Mouse (Mus musculus) kidney, adult 18-20 months (tissue): ENCODE data around the gene Cxcr2.
A peak's percentile ranks its signal among the peaks of the same experiment; 100 is the strongest.

Source experiments
- DNase-seq: peaks from one replicate; pipeline ENCODE4 v3.0.0; 2021

Gene Cxcr2

DNA sequence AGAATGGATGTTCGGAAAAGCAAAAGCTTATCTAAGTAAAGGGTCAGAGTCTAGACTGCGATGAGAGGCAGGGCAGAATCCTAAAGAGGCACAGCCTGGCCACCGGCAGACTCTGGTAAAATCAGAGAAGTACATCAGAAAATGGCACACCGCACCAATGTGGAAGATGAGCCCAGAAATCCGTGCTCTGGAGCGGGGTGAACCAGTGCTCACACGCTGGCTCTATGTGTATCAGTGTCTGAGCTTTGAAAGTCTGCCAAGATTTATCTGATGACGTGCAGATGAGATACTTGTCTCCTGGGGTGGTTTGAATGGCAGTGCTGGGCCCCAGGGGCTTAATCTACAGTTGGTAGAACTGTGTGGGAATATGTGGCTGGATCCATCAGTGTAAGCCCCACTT is 45.3 kb downstream of the Cxcr2 start:
- DNase-seq, result no peak

DNA sequence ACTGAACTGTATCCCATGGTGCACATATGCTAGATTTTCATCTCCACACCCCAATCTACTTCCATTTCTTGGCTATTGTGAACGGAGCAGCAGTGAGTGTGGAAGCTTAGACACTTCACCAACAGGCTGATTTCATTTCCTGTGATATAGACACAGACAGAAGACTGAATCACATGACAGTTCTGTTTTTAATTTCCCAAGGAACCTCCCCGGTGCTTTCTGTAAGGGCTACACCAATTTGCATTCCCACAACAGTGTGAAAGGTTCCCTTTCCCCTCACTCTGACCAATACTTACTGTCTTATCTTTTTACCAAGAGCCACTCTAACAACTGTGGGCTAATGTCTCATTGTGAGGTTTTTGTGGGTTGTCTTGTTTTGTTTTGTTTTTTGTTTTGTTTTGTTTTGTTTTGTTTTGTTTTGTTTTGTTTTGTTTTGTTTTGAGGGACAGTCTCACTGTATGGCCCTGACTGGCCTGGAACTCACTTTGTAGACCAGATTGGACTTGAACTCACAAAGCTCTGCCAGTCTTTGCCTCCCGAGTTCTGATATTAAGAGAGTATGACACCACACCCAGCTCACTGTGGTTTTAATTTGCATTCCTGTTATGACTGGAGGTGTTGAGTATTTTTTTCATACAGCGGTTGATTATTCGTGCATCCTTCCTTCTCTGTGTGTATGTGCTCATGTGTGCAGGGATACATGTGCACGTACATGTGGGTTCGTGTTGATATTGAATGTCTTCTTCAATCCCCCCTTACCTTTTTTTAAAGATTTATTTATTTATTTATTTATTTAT is 47.5 kb downstream of the Cxcr2 start:
- no peak for DNase-seq

DNA sequence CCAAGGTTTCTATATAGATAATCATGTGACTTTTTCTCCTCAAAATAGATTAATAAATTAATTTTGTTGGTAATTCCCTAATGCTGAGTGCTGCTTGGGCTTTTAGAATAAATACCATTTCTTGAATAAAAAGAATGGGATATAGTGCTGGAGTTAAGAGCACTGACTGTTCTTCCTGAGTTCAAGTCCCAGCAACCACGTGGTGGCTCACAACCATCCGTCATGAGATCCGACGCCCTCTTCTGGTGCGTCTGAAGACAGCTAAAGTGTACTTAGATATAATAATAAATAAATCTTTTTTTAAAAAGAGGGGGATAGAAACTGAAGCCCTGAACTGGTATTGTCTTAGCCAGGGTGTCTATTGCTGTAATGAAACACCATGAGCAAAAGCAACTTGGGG is 49.7 kb downstream of the Cxcr2 start:
- DNase-seq, result no peak

DNA sequence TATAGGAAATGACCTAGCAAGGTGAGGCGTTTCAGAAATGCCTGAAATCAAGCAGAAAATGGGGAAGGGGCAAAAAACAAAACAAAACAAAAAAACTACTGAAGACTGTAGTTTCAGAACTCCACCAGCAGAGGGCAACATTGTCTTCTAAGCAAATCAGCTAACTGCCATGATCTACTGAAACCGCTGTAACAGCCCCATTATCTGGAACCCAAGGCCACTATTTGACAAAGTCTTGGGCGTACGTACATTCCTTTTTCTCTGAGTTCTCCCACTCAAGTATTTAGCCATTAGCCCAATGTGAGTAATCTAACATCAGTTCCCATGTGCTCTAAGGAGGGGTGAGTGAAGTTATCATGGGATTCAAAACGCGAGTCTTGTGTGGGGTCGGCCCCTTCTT is 52.1 kb downstream of the Cxcr2 start:
- peak; percentile 42 for DNase-seq

DNA sequence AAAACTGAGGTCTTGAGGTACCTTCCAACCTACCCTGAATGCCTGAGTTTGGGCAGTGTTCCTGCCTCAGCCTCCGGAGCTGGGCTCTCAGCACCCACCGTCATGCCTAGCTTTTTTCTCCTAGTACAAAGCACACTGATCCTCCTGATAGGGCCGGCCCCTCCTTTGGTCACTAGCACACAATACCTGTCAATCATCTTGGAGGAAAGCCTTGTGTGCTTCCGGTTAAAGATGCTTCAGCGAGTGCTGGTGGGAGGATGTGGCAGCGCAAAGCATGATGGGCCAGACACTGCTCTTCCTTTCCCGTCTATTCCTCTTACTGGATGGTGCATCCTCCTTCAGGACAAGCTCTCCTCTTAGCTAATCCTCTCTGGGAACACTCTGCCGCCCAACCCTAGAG is 52.9 kb downstream of the Cxcr2 start:
- DNase-seq, result no peak

DNA sequence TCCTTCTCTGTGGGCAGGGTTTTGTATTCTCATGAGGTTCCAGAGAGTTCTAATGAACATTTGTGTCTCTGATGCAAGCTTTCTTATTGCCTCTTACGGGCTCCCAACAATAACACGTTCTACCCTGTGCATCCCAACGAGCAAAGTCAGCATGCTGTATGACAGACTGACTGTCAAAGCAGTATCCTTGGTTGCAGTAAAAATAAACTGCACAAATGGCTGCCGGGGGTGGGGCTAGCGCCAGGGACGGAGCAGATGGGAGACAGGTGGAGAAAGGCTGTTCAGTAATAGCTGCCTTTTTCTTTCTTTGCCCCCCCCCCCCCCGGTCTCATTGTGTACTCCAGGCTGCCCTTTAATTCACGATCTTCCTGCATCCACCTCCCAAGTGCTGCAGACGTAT is 54.1 kb downstream of the Cxcr2 start:
- DNase-seq, result no peak

DNA sequence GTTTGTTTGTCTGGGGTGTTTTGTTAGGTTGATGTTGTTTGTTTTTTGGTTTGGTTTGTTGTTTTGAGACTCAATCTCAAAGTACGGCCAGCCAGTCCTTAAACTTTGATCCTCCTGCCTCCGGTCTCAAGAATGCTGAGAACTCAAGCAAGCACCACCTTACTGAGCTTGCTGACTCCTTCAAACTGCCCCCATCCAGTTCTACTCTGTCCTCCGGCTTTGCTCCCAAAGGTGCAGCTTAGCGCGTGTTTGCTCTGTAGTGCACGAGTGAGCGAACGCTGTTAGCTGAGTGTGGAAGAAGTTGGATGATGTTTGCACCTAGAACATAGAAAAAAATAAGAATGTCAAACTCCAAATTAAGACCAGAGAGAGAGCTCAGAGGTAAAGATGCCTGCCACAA is 55.2 kb downstream of the Cxcr2 start:
- no peak for DNase-seq
